ENCODE assay signal across 24 mouse cellular contexts in genomic region chr1:136225846-136226245, GRCm38 (mm10). TPM values are rescaled to one million over a fixed set of nuclear protein-coding genes. Genes with fewer than 3 reads are reported as not detected.
"Had no signal": no experiment of that assay in that cellular context is flagged by ENCODE, and none has a peak within 500 bp of the region (broad histone marks: within the 10 kb centered on the region; RNA-seq: fewer than 3 reads in every experiment).

No protein-coding gene starts in this region.

- H3K27me3 ChIP-seq: hindbrain, embryonic 12.5 days; intestine, embryonic 15.5 days; limb, embryonic 12.5 days had no signal

- H3K4me3 ChIP-seq: gastrocnemius, adult 2 months; heart, adult 2 months; heart, embryonic 13.5 days; heart, embryonic 15.5 days; hindbrain, embryonic 10.5 days; hindbrain, embryonic 12.5 days; intestine, embryonic 15.5 days; layer of hippocampus, adult 2 months; left cerebral cortex, adult 2 months; limb, embryonic 10.5 days; limb, embryonic 12.5 days; liver, embryonic 13.5 days had no signal

- DNase-seq: gastrocnemius, adult 2 months; gastrocnemius, postnatal 10 days; gastrocnemius, postnatal 25 days; heart, adult 2 months; heart, postnatal 4 days; kidney, adult 18-20 months; kidney, adult 8-10 months; kidney, postnatal 10 days; kidney, postnatal 25 days; kidney, postnatal 4 days; liver; liver, embryonic 13.5 days had no signal

- H3K9me3 ChIP-seq: heart, embryonic 13.5 days; heart, embryonic 15.5 days; hindbrain, embryonic 10.5 days; hindbrain, embryonic 12.5 days; intestine, embryonic 15.5 days; limb, embryonic 10.5 days; limb, embryonic 12.5 days; liver, embryonic 13.5 days had no signal

- H3K36me3 ChIP-seq: heart, embryonic 13.5 days; heart, embryonic 15.5 days; liver, embryonic 13.5 days had no signal

RNA-seq across cellular contexts. Expression of gene Inava, which starts 8.2 kb away (rescaled TPM):
- total RNA-seq: gastrocnemius, adult 2 months; gastrocnemius, postnatal 25 days; granulocyte monocyte progenitor cell, adult 5-6 weeks; heart, adult 2 months; heart, postnatal 25 days; heart, postnatal 4 days had no signal

RNA-seq across cellular contexts. Expression of gene Mroh3, which starts 13.2 kb away (rescaled TPM):
- total RNA-seq: gastrocnemius, adult 2 months; gastrocnemius, postnatal 10 days; gastrocnemius, postnatal 25 days; gastrocnemius, postnatal 4 days; granulocyte monocyte progenitor cell, adult 5-6 weeks; heart, adult 2 months; heart, postnatal 25 days; heart, postnatal 4 days had no signal

RNA-seq across cellular contexts. Expression of gene Gpr25, which starts 34.8 kb away (rescaled TPM):
- total RNA-seq: gastrocnemius, adult 2 months; gastrocnemius, postnatal 10 days; gastrocnemius, postnatal 25 days; gastrocnemius, postnatal 4 days; granulocyte monocyte progenitor cell, adult 5-6 weeks; heart, adult 2 months; heart, postnatal 25 days; heart, postnatal 4 days had no signal
